Mouse (Mus musculus) cerebellum, adult 2 months (tissue): Measurements from ENCODE around the gene Omd.

ENCODE experiments used
- CTCF ChIP-seq: fragments of 200-500 bp; IDR thresholded peaks from 2 replicates; pipeline ENCODE4 v1.5.1; 2011; ENCODE audit warnings: low read depth, mild to moderate bottlenecking, control low read depth, low read length, moderate library complexity, borderline replicate concordance; ENCODE audit not compliant: insufficient read depth
- POLR2A ChIP-seq: fragments of 200-500 bp; IDR thresholded peaks from 2 replicates; pipeline ENCODE4 v1.6.1; 2011; ENCODE audit warnings: low read length, control low read depth, borderline replicate concordance; ENCODE audit not compliant: insufficient read depth

- no peak for TF ChIP-seq POLR2A
- TF ChIP-seq CTCF = no peak
These were observed 45.3 kb upstream of the Omd start for GRCm38 (mm10) chr13:49536946-49537345.
